Mouse (Mus musculus) testis, postnatal 14 days (tissue): ENCODE results near the gene Krt25.

Experiments
- DNase-seq: peaks from one replicate; pipeline ENCODE4 v3.0.0; 2021; ENCODE audit warnings: low spot score

Krt25 gene

DNA sequence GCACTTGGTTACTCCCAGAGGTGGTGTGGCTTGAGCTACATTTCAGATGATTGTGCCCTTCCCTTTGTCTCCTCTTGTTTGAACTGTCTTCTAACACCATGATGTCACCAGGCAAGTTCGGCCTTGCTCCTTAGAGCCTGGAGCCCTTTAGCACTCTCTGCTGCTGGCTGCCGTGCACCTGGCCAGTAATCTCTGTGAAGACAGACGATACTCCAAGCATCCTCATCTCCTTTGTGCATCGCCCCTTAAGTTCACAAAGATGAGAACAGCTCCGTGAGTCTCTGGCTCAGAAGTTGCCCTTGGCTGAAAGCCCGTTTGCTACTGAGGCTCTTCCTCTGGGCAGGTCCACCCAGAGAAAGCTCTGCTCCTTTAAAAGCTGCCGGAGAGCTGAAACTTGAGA is 46.0 kb downstream of the Krt25 start:
- no peak for DNase-seq

DNA sequence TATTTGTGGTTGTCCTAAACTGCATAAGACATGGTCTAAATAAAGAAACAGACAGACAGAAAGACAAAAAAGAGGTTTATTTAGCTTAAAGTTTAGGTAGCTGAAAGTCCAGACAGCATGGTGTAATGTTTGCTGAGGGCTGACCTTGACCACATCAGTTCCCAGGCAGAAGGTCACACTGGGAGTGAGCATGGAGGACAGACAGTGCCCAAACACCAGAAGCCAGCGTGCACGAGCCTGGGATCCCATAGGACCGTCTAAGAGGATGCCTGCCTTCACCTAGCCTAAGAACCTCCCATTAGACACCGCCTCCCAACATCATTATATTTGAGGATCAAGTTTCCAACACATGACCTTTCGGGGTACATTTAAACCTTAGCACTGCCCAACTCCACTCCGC is 47.1 kb downstream of the Krt25 start:
- DNase-seq = no peak

DNA sequence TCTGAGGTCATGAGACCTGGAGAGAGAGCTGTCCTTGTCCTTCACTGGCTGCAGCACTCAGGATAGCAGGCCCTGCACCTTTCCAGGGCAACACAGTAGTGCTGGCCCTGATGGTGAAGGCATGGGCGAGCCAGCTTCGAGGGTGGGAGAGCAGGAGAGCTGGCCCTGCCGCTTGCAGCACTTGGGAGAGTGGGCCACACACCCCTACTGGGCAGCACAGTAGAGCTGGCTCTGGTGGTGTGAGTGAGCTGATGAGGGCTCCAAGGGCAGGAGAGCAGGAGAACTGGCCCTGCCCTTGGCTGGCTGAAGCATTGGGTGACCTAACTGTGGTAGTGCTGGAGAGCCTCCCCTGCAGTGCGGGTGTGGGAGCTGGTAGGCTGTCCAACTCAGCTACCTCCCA is 50.0 kb downstream of the Krt25 start:
- no peak for DNase-seq

DNA sequence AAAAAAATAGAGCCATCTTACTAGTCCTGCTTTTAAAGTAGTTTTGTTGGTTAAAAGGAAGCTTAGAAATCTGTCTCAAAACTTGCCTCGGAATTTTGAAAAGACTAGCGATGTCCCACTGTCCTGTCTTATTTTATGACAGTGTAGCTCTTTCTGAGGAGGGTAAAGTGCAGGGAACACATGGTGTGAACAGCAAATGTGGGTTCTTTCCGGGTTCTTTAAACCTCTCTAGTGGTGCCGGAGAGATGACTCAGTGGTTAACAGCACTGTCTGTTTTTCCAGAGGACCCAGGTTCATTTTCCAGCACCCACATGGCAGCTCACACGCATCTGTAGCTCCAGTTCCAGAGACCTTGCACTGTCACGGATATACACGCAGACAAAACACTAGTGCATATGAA is 53.6 kb downstream of the Krt25 start:
- no peak for DNase-seq

DNA sequence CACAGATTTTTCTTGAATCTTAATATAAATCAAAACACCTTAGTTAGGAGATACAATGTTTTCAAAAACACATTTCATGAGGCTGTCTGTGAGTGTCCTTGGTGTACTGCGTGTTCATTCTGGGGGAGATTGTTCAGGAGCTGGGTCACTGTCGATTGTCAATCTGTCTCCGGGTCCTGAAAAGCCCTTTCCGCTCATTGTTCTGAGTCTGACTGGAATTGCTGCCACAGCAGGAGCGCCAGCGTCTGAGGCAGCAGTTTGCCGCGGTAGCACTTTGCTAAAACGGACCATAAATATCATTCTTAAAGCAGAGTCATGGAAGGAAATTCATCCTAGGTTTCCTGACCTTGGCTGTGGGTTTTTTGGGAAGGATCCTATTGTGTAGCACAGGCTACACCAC is 57.0 kb downstream of the Krt25 start:
- no peak for DNase-seq
